Mouse (Mus musculus) gastrocnemius, adult 2 months (tissue): Measurements from ENCODE around the gene Dync1li2. TPM values are rescaled to one million over a fixed set of nuclear protein-coding genes. Genes with fewer than 3 reads are reported as not detected.
A peak's percentile ranks its signal among the peaks of the same experiment; 100 is the strongest.

Experiments
- DNase-seq: peaks from one replicate; pipeline ENCODE4 v3.0.0; 2022
- H3K27ac ChIP-seq: fragments of 200-600 bp; 2 replicates; pipeline ENCODE4 v1.8.1; 2022; ENCODE audit warnings: mild to moderate bottlenecking
- H3K4me3 ChIP-seq: fragments of 200-600 bp; 2 replicates; pipeline ENCODE4 v1.8.1; 2022; ENCODE audit warnings: mild to moderate bottlenecking, moderate library complexity
- CTCF ChIP-seq: fragments of 200-600 bp; IDR thresholded peaks from 2 replicates; pipeline ENCODE4 v1.8.1; 2022; ENCODE audit warnings: antibody characterized with exemption, mild to moderate bottlenecking, moderate library complexity
- intact Hi-C: fragments of 180-260 bp; cut with DNase I; formaldehyde crosslinking; loops from one replicate; pipeline ENCODE4 v1.15.1; 2025
- total RNA-seq, 2 experiments: library from RNA; stranded (reverse); gene quantifications; 2 replicates each; pipeline ENCODE4 v1.2.3; 2021

Dync1li2 gene
- total RNA-seq, 2 experiments from 2014 or later: 99.8 to 100 TPM

GRCm38 (mm10) chr8:104387980-104388379 lies 54.9 kb downstream of the Dync1li2 start:
- DNase-seq: peak; percentile 60
- H3K27ac ChIP-seq: peak overlapping the region; percentile 66
- TF ChIP-seq CTCF: no peak
- no peak overlapping the region for H3K4me3 ChIP-seq
- intact Hi-C loops: no loop called here

DNA sequence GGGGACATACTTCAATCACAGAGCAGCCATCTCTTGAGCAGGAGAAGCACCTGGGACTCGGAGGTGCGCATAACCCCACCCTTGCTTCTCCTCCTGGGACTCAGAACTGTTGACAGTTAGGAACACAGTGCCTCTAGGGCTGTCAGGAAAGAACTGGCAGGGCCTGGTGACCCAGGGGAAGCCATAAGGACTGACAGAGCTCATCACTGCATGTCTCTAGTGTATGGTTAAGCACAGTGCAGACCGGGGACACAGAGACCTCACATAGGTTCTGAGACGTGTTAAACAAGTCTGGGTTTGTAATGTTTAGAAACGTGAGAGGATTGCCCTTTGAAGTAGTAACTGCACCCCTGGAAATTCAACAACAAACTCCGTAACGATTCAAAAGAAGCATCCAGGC lies 55.3 kb downstream of the Dync1li2 start:
- Histone ChIP-seq H3K4me3 (no peak overlapping the region), H3K27ac (peak overlapping the region; percentile 66)
- no peak for TF ChIP-seq CTCF
- intact Hi-C loops: no loop called here
- no peak for DNase-seq

DNA sequence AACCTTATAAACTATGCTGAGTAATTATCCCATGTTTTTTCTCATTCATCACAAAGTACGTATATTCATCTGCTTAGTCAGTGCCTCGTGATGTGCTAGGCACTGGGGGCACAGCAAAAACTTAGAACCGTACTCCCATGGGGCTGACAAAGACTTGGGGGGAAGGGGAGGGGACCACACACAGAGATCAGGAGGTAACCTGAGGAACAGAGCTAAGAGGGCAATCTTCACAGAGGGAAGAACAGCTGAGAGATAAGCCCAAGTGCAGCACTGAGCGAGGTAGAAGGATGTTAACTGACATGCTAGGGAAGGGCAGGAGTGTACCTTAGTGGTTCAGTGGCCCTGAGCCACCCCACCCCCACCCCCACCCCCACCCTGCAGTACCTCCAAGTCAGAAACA lies 56.2 kb downstream of the Dync1li2 start:
- intact Hi-C loops: no loop called here
- Histone ChIP-seq H3K4me3 (no peak overlapping the region), H3K27ac (no peak overlapping the region)
- no peak for DNase-seq
- TF ChIP-seq CTCF: no peak

- no peak overlapping the region for H3K4me3 ChIP-seq
- peak overlapping the region; percentile 66 for H3K27ac ChIP-seq
- no peak for DNase-seq
- intact Hi-C loops: no loop called here
- TF ChIP-seq CTCF: no peak
These were observed 58.9 kb downstream of the Dync1li2 start for GRCm38 (mm10) chr8:104383977-104384376.

DNA sequence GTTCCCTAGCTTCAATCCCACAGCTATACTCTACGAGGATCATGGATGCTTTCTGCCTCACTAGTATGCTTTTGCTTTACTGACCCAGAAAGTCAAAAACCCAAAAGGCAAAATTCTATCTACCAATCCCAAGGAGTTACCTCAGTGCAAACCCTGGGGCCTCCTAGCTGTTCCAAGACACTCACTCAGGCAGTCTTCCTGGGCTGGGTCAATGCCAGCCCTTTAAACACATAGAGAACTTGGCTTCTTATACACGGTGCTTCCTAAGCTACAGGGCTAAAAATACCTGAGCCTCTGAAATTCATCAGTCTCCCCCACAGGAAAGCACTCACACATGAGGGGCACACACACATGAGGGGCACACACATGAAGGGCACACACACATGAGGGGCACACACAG lies 59.6 kb downstream of the Dync1li2 start:
- TF ChIP-seq CTCF: no peak
- H3K4me3 ChIP-seq: no peak overlapping the region
- peak; percentile 49 for DNase-seq
- peak overlapping the region; percentile 66 for H3K27ac ChIP-seq
- intact Hi-C loops: no loop called here

GRCm38 (mm10) chr8:104380961-104381411 lies 61.9 kb downstream of the Dync1li2 start:
- intact Hi-C loops: no loop called here
- Histone ChIP-seq H3K27ac (no peak overlapping the region), H3K4me3 (no peak overlapping the region)
- no peak for TF ChIP-seq CTCF
- DNase-seq: no peak

GRCm38 (mm10) chr8:104380269-104380668 lies 62.6 kb downstream of the Dync1li2 start:
- no peak for TF ChIP-seq CTCF
- Histone ChIP-seq H3K27ac (no peak overlapping the region), H3K4me3 (no peak overlapping the region)
- no peak for DNase-seq
- intact Hi-C loops: no loop called here

DNA sequence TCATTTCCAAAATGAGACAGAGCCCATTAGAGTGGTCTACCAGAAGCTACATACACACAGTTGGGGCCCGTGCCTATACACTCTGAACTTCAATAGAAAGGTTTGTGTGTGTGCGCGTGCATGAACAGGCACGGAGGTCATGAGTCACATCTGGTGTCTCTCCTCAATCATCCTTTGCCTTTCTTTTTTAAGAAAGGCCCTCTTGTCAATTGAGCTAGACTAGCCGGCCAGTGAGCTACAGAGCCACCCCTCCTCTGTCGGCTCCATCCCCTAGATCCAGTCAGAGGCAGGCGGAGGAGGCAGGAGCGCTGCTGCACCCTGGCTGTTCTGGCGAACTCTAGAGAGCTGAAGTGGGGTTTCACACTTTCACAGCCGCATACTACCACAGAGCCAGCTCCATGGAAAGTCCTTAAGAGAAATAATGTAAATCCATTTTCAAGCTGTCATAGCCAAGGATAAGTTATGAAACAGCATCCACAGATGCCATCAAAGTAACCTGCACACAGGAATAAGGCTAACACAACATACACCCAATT lies 63.5 kb downstream of the Dync1li2 start:
- no peak overlapping the region for H3K4me3 ChIP-seq
- DNase-seq: no peak

GRCm38 (mm10) chr8:104376669-104377068 lies 66.2 kb downstream of the Dync1li2 start:
- no peak for TF ChIP-seq CTCF
- DNase-seq: no peak
- no peak overlapping the region for H3K4me3 ChIP-seq
- no peak overlapping the region for H3K27ac ChIP-seq
- intact Hi-C loops: no loop called here

More for the DNA sequence above, 63.5 kb downstream of the Dync1li2 start:
- no peak for TF ChIP-seq CTCF
- intact Hi-C loops: no loop called here
- no peak overlapping the region for H3K27ac ChIP-seq

DNA sequence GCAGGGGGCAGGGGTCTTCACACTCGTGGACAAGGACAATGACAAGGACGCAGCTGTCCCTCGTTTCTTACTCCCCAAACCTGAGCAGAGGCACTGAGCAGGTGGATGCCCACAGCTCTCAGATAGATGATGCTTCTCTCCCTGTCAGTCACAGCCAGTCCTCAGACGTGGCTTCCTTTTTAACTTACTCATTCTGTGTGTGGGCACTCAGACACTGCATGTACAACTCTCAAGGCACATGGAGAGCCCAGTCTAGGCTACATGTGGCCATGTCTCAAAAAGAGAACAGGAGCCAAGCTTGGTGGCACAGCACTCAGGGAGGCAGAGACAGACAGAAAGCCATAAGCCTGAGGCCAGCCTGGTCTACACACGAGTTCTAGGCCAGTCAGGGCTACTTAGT lies 66.9 kb downstream of the Dync1li2 start:
- no peak for TF ChIP-seq CTCF
- no peak for DNase-seq
- peak overlapping the region; percentile 70 for H3K27ac ChIP-seq
- intact Hi-C loops: no loop called here
- H3K4me3 ChIP-seq: no peak overlapping the region

DNA sequence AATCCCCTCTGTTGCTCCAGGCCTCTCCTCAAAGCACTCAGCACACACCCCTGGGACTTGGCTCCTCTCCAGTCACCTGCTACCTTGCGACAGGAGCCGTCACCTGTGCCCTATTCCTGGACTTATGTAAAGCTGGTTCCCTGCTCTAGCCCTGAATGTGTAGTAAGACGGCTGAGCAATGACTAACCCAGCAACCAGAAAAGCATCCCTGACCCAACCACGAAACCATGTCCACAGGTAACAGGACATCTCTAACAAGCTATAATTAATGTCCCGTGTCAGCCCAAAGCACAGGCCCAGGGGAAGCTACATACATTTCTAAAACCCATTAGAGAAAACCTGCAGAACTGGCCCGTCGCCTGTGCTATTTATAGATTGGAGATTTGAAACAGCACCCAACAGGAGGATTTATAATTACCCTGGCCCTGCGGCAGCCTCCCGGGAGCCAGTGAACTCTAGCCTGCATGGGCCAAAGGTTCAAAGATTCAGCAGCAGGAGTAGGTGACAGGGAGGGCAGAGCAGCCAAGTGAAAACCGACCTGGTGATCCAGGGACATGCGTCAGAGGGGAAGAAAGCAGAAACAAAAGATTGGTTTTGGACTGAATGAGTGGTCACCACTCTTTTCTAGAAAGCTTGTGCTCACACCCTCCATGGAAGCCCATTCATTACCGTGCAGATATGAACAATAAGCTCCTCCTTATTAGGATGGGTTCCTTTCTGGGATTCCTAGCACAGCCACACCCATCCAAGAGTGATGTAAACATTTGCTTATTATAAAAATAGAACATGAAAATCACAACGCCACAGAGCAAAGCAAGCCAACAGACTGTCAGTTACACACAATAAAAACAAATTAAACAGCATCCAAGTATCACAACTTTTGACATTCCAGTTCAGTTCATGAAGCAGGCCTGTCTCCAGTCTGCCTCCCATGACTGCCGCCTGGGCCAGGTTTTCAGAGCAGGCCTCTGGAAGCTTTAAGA lies 67.7 kb downstream of the Dync1li2 start:
- intact Hi-C loops: no loop called here
- TF ChIP-seq CTCF: no peak
- Histone ChIP-seq H3K4me3 (no peak overlapping the region; the same call in 1 of the 2 replicates), H3K27ac (peak overlapping the region; percentile 70)
- peak; percentile 70 for DNase-seq

- peak overlapping the region; percentile 21; the same call in 1 of the 2 replicates for H3K4me3 ChIP-seq
- no peak for TF ChIP-seq CTCF
- peak overlapping the region; percentile 41; the same call in 1 of the 2 replicates for H3K27ac ChIP-seq
- DNase-seq: no peak
- intact Hi-C loops: no loop called here
These were observed 68.6 kb downstream of the Dync1li2 start for GRCm38 (mm10) chr8:104374269-104374668.

DNA sequence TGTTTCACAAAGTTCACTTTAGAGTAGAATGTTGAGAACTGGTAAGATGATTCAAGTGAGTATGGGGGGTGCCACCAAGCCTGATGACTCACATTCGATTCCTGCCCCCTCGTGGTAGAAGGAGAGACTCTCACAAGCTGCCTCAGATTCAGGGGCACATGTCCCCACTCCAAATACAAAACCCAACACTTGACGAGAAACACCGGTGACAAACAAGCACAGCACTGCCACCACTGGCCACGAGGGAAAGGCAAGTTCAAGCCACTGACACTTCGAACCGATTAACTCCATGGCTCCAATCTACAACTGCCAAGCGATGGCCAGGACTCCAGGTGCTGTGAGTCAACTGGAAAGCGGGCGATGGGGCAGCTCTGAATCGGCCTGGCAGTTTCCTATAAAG lies 69.1 kb downstream of the Dync1li2 start:
- H3K4me3 ChIP-seq: peak overlapping the region; percentile 21; the same call in 1 of the 2 replicates
- peak; percentile 30; the same call in 1 of the 2 replicates for TF ChIP-seq CTCF
- intact Hi-C loops: no loop called here
- H3K27ac ChIP-seq: peak overlapping the region; percentile 41; the same call in 1 of the 2 replicates
- no peak for DNase-seq
